Mouse (Mus musculus) v-Abl transformed pro-B cells (cell line): ENCODE data around the gene AI467606.

Source experiments
- in situ Hi-C, 2 experiments: fragments of 400-800 bp; cut with MboI; formaldehyde crosslinking; loops; one replicate each; pipeline ENCODE4 v1.15.1; 2025; ENCODE audit not compliant: unreplicated experiment in 2 of 2

Gene AI467606

DNA sequence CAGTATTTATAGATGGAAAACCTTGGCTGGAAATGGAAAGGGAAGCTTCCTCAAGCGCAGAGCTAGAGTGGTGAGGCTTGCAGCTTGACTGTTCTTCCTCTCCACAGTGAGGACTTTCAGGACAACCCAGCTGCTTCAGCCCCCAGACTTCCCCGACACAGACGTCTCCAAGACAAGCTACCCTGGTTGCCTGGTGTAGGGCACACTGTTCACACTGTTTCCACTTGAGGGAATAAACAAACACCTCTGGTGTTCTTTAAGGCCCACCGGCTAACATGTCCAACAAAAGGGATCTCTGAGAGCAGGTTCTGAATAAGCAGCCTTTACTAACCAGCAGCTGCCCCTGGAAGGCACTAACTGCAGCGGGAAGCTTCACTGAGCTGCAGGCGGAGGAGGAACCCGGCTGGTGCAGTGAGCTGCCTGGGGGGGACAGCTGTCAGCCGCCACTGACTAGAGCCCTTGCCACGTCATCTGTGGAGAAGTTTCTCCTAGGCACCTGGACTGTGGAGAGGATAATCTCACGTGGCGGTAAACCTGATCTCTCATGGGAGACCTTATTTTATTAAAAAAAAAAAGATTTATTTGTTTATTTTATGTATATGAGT is 25.3 kb downstream of the AI467606 start:
- in situ Hi-C loops: loop anchor here (10.0 kb wide), 2 partner anchors 108 to 472 kb away; partner anchors contain the start of gene Sgf29 (in 1 of the 2)

DNA sequence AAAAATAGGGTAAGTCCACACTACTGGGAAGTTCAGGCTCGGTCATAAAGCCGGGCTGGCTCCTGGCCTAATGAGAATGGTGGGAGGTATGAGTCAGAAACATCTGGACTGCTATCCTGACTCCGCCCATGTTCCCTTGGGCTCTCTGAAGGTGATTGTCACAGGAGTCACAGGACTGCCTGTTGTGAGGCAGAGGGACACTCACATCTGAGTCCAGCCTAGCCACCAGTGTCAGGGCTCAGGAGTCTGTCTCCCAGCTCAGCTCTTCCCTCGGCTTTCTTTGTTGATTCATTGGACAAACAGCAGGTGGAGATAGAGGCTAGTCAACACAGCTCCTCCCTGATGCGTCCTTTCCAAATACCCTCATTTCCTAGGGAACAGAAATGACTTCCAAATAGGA is 26.8 kb downstream of the AI467606 start:
- in situ Hi-C loops: loop anchor here (10.0 kb wide), 2 partner anchors 107 to 473 kb away; partner anchors contain the start of gene Sgf29 (in 1 of the 2)

DNA sequence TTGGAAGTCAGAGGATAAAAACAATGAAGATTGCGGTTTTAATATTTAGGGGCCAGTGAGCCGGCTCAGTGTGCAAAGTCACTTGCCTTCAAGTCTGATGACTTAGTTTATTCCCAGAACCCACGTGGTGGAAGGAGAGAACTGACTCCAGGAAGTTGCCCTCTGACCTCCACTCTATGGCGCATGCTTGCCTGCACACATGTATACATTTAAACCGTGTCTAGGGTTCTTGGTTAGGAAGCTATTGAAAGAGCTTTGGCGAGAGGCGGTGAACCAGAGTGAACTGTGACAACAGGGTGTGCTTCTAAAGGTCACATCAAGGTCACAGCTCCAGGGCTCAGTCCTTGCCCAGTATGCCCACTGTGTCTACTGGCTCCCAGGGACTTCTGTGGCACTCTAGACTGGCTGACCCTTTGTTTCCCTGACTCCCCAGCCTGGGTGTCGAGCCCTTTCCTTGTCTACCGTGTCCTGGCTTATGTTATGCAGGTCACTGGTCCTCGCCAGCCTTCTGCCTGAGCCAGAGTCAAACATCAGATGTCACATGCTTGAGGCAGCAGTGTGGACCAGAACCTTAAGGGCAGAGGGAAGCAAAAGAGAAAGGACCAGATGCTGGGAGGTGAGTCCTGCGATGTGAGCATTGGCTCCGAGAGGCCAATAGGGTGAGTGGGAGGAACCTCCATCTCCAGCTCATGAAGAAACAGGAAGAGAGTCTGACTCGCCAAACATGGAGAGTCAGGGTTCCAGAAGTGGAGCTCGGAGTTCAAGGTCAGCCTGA is 27.7 kb downstream of the AI467606 start:
- in situ Hi-C loops: loop anchor here (10.0 kb wide), 2 partner anchors 106 to 474 kb away; partner anchors contain the start of gene Sgf29 (in 1 of the 2)

DNA sequence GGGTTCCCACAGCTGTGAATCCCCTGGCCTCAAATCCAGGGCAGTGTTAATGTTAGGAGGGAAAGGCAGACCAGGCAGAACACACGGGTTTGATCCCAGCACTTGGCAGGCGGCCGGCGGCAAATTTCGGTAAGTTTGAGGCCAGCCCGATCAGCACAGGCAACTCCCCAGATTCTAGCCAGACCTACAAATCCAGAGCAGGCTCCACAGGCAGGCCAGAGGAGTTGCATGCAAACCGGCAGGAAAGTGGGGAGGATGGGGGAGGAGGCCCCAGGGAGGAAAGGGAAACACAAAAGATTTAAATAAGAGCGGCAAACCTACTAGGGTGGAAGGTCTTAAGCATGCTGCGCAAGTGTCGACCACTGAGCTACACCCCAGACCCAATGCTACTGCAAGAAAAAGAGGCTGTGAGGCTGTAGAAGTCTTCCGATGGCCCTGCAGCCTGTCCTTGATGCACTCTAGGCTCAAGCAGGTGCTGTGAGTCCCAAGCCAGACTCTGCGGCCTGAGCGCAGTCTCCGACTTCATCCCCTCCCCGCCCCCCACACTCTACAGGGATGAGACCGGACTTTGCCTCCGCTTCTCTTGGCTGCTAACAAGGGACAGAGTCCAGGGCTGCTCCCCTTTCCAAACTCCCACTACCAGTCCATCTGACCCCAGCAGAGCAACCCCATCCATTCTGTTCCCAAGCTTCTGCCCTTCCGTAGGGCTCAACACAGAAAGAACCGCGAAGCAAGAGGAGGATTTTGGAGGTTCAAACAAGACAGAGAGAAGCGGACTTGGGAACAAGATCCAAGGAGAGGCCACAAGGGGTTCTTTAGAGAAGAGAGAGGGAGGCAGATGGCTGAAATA is 30.1 kb downstream of the AI467606 start:
- in situ Hi-C loops: no loop called here

DNA sequence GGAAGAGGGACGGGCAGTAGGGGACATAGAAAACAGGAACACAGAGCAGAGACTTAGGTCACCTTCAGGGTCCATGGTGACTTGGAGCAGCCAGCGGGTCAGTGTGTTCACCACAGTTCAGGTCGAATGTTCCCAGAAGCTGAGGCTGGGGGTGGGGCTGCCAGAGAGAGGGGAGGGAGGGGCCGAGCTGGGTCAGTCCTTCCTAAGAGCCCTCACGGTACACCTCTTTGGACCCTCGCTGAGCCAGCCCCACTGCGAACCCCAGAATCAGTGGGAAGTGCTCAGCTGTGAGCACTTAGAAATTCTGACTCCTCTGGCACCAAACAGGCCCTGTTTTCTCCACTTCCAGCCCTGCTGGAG is 30.7 kb downstream of the AI467606 start, which contains the start of gene Qprt:
TSS of gene Qprt (minus strand) at position 316 of the 360 bp plus-strand sequence.
- in situ Hi-C loops: no loop called here

DNA sequence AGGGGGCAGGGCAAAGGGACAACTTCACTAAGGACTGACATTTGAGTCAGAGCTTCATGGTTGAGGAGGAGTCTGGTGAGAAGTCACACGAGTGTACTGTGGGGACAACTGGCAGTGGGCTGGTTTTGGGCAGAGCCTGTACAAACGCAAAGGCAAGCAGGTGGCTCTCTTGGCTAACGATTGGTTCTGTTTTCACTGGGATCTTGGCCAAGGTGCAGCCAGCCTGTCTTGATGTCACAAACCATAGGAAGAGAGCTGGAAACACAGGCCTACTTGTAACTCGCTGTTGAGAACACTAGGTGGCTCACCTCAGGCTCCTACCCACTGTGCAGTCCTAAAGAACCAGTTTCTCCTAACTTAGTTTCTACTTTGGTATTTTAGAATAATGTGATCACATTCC is 38.5 kb downstream of the AI467606 start:
- in situ Hi-C loops: loop anchor here in 1 of 2 experiments (5.0 kb wide), 1 partner anchor 53 kb away; no protein-coding TSS in a partner anchor

DNA sequence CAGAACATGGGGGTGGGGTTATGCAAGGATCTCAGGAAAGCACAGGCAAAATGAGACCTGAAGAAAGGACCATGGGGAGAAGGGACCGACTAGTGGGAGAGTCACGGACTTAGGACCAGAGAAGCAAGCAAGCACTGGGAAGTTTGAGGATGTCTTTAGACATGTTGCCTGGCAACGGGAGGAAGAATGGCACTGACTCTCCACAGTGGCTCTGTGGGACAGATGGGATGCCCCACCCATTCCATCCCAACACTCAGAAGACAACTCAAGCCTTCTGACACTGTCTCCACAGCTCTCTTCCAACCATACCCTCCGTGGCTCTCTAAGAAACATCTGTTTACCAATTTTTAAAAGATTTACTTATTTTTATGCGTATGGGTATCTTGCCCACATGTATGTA is 42.0 kb downstream of the AI467606 start:
- in situ Hi-C loops: loop anchor here in 1 of 2 experiments (5.0 kb wide), 1 partner anchor 49 kb away; no protein-coding TSS in a partner anchor

DNA sequence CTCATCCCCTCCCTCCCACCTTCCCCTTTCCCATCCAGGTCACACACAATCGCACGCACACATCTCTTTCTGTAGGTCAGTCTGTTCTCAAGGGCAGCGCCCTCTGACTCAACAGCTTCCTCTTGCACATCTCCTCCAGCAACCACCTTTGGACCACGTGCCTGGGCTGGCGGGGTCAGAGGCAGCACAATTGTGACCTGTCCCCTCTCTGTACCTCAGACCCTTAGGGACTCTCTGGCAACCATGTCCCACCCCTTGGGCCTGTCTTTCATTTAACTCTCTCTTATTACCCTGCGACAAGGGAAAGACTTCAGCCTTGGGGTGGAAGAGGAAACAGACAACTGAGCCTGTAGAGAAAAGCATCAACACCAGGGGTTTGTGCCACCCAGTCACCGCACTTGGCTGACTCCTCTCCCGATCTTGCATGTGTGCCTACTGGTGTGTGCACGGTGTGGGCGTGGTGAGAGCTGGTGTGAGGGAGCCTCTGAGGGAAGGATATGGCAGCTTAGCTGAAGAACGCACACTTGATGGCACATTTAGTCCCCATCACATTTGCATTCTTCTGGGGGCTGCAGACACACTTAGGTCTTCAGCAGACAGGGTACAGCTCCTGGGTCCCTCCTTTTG is 43.8 kb downstream of the AI467606 start:
- in situ Hi-C loops: loop anchor here (5.0 kb wide), 1 partner anchor 47 kb away; no protein-coding TSS in a partner anchor

DNA sequence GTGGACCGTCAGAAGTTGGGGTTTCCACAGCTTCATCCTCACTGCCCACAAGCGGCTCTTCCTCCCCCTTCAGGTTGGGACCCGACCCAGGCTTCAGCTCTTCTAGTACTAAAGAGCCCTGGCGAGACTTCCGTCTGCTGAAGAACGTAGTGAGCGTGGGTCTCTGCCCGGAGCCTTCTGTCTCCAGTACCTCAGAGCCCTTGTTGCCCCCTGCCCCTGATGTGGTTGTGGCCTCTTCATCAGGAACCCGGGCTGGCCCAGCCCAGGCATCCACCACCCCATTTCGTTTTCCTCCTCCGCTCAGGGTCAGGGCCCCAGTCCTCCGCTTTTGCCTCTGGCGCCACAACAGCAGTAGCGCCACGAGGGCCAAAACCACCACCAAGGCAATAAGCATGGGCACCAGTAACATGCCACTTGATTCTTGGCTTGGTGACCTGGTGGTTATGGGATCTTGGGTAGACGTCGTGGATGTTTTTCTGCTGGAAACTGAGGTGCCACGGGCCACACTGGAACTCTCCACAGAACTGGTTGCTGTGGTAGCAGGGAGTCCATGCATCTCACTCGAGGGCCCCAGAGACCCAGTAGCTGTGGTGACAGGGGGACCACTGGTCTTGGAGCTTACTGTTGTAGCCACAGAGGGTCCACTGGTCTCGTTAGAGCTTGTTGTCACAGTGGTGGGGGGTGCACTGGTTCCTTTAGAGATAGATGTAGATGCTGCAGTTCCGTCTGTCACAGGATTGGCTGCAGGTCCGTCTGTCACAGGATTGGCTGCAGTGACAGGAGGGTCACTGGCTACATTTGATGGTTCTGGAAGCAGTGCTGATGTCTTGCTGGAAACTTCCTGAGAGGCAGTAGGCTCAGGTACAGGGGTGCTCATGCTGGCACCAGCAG is 45.3 kb downstream of the AI467606 start:
- in situ Hi-C loops: loop anchor here in 1 of 2 experiments (5.0 kb wide), 1 partner anchor 46 kb away; no protein-coding TSS in a partner anchor

DNA sequence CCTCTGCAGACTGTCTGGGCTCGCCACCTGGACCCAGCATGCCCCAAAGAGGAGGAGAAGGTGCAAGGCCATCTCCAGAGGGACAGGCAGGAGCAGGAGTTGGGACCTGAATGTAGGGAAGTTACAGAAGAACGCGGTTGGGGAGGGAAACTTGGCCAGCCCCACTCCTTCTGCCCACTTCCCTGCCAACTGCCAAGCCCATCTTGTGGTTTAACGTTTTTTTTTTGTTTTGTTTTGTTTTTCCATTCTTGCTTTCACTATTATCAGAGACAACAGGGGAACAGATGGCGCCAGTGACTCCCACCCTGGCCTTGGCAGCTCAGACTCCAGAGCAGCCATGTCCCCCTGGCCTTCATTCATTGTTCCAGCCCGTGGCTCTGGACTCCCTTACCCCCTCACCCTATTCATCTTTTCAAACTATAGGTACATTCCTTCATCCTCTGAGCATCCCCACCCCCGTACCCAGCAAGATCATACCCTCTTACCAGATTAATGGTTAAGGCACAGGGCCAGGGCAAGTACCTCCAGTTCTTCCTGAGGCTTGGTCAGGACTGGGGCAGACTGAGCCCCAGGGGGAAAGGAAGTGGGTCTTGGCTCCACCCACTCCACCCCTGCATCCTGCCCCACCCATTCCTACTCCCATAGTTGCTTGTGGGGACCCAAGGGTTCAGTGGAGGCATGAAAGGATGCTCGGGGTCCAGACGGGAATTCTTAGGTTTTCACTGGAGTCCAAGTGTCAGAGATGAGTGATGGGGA is 46.3 kb downstream of the AI467606 start, which contains the start of gene Spn:
TSS of gene Spn (minus strand) at position 562 of the 756 bp plus-strand sequence.
- in situ Hi-C loops: loop anchor here in 1 of 2 experiments (5.0 kb wide), 1 partner anchor 45 kb away; no protein-coding TSS in a partner anchor

DNA sequence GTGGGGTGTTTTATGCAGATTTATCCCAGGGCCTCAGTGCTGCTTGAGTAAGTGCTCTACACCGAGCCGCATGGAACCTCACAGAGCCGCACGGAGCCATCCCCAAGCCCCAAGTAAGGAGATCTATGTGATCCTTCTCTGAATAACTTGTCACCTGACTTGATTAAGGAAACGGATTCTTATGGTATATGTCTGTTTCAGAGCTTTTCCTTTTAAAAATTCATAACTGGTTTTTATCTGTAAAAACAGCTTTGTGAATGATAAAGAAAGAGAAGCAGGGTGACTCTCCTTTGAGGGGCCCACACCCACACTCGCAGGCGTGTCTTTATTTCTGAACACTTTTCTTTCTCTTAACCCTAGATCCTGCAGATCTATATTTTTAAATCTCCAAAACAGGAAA is 47.9 kb downstream of the AI467606 start:
- in situ Hi-C loops: loop anchor here in 1 of 2 experiments (5.0 kb wide), 1 partner anchor 43 kb away; no protein-coding TSS in a partner anchor

DNA sequence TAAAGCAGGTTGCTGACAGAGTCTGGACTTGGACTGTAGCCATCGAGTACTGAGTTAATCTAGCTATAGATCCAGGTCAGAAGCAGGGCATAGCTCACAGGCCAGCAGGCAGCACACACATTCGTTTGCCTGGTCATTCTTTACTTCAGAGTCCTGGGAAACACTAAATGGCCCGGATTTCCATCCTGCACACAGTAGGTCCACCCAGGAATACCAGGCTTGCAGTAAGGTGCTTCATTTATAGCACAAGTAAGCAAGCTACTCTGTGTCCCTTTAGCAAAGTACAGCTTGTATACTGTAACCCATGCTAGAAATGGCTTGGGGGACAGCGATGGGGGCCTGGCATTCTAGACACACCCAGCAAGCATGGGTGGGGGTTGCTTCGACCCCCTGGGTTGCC is 48.4 kb downstream of the AI467606 start:
- in situ Hi-C loops: loop anchor here in 1 of 2 experiments (5.0 kb wide), 1 partner anchor 43 kb away; no protein-coding TSS in a partner anchor

DNA sequence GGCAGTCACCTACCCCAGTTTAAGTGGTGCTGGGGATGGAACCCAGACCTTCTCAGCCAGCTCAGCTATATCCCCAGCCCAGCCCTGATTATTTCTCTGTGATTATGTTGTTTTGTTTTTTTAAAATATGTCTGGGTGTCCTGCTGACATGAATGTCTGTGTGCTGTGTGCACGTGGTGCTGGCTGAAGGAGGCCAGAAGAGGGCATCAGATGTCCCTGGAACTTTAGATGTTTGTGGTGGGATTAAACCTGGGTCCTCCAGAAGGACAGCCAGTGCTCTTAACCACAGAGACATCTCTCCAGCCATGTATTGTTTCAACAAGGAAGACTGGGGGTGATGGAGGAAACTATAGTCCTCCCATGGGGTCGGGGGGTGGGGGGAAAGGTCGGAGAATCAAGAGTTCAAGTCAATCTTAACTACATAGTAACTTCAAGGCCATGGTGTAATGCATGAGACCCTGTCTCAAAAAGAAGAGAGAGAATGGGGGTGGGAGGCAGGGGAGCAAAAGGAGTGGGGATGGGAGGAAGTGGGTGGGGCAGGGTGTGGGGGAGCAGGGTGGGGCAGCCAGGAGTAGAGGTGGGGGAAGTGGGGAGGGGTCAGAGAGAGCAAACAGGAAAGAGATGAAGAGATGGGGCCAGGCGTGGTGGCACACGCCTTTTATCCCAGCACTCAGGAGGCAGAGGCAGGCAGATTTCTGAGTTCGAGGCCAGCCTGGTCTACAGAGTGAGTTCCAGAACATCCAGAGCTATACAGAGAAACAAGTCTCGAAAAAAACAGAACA is 49.7 kb downstream of the AI467606 start:
- in situ Hi-C loops: no loop called here

DNA sequence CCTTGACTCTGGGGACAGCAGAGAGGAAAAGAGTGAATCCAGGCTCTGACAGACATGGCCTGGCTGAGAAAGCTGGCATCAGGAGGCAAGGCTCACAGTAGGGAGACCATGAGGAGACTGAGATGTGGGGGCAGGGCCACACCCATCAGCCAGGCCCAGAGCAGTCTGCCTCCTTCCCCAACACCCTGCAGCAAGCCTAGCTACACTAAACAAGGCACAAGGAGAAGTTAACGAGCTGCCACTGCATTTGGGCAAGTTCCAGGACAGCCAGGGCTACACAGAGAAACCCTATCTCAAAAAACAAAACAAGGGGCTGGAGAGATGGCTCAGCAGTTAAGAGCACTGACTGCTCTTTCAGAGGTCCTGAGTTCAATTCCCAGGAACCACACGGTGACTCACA is 51.1 kb downstream of the AI467606 start:
- in situ Hi-C loops: no loop called here

DNA sequence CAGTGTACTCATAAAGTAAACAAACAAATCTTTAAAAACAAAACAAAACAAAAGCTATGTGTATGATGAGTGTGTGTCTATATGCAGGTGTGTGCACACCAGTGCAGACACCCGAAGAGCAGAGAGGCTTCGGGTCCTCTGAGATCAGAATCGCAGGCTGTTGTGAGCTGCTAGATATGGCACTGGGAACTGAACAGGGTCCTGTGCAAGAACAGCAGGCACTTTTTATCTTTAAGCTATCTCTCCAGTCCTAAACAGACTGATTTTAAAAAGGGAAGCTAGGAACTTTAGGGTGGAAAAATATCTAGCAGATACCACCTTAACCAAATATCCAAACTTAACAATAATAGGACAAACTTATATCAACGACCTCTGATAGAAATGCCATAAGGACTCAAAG is 51.5 kb downstream of the AI467606 start:
- in situ Hi-C loops: no loop called here
